Mouse (Mus musculus) left cerebral cortex, adult 11 months (tissue): ENCODE measurements around the gene Tmsb15b2.
"Not testable (repeated sequence)": the region's sequence is repeated elsewhere in the genome, so short reads cannot be mapped to it uniquely, and the experiment has no call there.

Source experiments
- DNase-seq: peaks from one replicate; pipeline ENCODE4 v3.0.0; 2022; ENCODE audit warnings: low spot score

Gene Tmsb15b2

DNA sequence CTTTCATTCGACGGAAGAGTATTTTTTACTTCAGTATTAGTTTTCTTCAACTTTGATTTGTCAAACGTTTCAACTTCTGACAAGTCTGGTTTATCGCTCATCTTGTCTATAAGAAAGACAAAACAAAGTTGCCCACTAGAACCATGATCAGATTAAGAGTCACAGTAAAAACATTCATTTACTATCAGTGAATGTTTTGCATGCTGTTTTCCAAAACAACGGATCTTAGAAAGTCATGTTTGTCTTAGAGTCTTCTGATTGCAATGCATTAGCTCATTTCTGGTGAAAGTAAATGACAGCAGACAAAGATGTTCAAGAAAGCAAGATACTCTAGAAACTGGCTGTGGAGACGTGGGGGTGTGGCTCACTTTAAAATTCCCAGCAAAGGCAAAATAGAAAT, at the start of gene Tmsb15b2:
Gene Tmsb15b2, minus strand, starts transcription at position 101 of the 400 bp plus-strand sequence.
- DNase-seq, result not testable (repeated sequence)

DNA sequence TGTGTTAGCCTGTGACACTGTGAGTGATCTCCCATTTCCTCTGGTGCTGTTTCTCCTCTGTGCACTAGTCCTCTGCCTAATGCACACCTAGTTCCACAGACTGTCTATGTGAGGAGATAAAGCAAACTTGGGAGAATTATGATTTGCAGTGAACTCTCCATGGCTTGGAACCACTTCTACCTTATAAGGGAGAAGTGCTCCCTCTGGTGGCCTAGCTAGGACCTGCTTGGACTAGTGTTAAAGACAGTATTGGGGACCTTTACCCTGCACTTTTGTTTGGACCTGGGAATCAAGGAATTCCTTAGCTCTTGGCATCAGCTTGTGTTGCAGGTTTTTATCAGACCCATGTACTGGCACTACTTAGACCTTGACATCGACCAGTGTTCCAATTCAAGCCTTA, 44.0 kb upstream of the Tmsb15b2 start:
- peak; percentile 32 for DNase-seq

DNA sequence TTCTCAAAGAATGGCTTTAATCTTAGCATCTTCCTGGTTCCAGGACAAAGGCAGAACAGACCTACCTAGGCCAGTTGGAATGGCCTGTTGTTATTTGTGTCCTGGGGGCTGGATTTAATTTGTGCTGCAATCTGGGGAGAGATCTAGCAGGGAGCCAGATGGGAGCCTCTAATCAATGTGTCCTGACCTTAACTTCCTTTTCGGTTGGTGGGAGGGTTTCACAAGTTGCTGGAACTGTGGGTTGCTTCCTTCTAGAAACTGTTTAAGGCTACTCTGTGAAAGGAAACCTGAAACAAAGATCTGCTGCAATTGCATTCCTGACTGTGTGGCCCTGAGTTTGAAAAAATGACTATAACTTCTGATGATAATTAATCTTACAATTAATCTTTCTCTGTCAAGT, 42.4 kb upstream of the Tmsb15b2 start:
- no peak for DNase-seq

DNA sequence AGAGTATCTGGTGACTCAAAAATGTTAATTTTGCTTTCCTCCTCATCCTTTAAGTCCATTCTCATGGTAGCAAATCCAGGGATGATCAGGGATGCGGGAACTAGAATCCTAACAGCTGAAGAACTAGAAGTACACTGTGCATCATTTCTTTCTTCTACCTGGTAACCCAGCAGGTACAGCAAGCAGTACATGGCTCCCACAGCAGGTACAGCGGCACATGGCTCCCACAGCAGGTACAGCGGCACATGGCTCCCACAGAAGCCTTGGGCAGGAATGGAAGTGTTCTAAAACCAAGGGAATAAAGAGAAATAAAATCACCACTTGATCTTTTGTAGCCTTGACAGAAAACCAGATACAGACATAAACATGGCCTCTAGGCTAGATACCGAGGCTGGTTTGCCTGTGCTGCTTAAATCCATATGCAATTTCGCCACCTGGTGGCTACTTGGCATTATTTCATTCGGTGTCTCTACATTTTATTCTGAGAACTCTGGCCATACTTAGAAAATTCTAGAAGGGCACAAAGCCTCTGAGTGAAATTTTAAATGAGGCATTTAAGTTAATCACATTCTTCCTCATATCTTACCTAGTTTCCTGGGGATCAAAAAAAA, 39.9 kb upstream of the Tmsb15b2 start:
- DNase-seq, result no peak

DNA sequence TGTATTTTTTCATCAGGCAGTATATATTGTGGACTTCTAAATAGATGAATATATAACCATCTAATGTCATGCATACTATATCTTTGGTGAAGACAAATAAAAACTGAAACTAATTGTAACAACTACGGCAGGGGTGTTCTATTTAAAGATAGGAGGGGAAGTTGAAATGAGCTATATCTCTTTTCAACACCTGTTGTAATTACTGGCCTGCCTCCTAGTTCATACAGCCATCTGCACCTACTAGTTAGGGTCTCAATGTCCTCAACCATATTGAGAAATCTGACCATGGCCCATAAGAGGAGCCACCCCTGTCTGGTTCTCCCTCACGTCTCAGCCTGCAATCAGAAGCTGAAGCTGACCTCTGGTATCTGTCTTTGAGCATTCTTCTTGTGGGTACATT, 21.0 kb upstream of the Tmsb15b2 start:
- DNase-seq, result no peak

DNA sequence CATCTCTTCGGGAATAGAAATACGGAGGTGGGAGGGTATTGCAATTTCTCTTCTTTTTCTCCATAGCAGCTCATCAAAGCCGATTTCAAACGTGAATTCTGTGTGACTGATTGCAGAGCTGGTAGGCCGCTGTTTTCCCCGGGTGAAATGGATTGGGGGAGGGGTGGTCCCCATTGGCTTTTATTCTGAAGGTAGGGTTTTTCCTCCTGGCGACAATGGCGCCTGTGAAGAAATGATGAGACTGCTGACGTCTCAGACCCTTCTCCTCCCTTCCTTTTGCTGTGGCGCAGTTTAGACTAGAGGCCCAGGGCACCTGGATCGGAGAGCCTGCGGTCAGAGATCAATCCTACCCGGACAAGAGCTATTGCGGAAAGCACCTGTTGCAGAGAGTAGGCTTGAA, 18.3 kb upstream of the Tmsb15b2 start:
- DNase-seq, result no peak

DNA sequence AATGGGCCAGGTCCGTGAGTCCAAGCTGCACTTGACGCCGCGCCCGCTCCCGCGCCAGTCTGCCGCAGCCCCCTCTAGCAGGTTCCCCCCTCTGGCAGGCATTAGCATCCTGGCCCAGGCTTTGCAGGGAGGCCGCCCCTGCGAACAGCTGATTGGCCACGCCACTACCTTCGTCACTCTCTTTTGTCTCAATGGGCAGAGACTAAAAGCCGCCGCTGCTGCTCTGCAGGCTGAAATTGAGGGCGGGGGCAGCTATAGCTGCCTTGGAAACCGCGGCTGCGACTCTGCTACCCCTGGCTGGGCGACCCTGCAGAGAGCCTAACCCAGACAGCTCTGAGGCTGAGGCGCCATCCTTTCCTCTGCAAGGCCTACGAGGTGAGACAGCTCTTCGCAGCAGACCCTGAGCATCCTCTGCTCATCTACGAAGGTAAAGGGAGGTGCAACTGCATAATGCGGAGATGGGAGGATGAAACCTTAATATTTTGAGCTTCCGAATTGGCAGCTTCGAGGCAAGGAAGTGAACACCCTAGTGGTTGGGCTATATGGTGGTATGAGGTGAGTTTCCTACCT, 17.8 kb upstream of the Tmsb15b2 start, which contains the start of gene Zcchc18:
Gene Zcchc18, plus strand, starts transcription at position 178 of the 570 bp plus-strand sequence.
- peak; percentile 73 for DNase-seq

DNA sequence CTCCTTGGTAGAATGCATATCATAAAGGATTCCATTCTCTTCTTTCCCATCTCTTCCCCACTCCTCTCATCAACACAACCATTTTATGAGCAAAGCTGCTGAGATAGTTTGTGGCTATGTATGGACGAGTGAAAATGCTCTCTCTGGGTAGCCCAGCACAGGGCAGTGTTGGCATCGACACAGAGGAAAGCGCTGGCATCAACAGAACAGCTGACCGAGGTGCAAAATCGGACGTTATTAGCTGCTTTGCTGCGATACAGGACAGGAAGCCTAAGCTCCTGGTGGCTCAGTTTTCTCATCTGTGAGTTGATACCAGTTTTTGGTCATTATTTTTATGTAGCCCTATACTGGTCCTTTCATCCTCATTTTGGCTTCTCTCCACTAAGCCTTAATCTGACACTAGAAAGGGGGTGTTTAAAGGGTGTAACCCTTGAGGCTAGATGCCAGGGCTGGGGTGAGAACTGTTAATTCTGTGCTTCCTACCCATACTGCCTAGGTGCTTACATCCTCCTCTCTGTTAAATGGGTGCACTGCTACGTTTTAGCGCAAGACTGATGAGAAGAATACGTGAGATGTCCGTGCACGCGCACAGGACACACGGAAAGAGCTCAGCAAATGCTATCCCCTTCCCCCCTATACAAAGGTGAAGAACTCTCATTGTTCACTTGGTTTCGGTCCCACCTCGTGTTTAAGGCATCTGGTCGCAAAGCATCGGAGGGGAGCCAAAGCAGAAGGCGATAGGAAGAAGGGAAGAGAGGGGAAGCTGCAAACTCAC, 17.1 kb upstream of the Tmsb15b2 start:
- DNase-seq, result no peak

DNA sequence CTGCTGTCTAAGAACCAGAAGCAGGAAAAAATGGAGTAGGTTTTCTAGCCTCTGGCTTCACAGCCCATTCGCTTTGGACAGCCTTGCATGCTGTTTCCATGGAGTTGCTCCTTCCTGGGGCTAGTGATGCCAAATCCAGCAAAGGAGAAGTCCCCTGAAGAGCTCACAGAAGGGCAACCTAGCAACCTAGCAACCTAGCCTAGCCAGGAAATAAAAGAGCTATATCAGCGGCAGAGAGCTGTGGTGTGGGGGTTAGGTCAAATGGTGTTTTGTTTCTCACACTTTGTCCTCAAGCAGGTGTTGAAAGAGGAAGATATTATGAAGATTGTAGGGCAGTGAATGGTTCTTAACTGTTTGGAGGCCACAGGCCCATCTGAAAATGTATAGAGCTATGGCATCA, 16.0 kb upstream of the Tmsb15b2 start:
- no peak for DNase-seq

DNA sequence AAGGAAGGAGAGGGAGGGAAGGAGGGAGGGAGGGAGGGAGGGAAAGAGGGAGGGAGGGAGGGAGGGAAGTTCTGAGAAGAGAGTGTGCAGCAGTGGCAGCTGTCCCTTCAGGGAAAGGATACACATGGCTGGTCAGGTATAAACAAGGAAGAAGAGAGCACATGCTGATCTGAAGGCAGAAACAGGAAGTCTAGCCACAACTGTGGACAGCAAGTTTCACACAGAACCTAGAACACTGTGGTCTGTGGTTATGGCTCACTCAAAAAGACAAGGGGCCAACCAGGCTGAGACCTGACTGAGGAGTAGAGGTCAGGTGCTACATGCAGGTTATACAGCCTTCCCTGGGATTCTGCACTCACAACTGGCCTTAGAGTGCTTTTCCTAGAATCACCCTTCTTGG, 10.7 kb upstream of the Tmsb15b2 start:
- DNase-seq, result no peak

DNA sequence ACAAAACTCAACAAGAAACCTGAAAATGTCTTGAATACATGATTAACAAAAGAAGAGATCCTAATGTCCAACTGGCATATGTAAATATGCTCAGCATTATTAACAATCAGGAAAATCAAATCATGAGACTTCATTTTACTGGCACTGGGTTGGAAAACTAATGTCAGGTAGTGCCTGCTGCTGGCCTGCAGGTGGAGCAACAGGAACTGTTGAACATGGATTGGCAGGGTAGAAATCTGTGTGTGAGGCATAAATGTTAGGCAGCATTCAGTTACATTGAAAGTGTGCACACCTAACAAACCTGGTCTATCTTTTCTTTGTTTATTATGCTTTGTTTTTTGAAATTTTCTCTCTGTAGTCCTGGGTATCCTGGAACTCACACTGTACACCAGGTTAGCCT, 3.3 kb upstream of the Tmsb15b2 start:
- no peak for DNase-seq

DNA sequence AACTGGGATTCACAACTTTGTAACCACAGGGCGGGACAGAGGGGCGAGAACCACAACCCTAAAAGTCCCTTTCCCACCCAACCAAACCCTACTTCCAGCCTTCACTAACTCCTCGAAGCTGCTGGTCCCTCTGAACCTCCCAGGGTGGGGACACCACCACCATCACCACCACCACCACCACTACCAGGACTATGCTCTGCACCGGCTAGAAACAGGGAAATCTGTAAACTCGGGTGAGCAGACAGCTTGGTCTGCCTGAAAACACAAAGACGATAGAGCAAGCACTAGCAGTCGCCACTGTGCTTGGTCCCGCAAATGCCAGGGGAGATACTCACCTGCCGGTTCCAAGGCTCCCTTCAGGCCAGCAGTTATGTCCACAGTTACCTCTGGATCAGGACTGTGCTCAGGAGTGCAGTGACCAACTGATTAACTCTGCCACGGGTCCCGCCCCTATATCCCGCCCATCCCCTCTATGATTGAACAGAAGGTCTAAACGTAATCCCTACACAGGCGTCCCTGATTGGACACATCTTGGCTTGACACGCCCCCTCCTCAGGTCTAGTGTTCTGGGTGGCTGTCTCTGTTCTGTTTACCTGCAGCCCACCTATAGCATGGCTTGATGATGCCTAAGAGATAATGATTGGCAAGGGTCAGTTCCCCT, 1.3 kb upstream of the Tmsb15b2 start, which contains the start of the genes Tmsb15l and Tmsb15b1:
Gene Tmsb15l, minus strand, starts transcription at position 446 of the 661 bp plus-strand sequence.
Gene Tmsb15b1, minus strand, starts transcription at position 451 of the 661 bp plus-strand sequence.
- DNase-seq, result peak; percentile 71

DNA sequence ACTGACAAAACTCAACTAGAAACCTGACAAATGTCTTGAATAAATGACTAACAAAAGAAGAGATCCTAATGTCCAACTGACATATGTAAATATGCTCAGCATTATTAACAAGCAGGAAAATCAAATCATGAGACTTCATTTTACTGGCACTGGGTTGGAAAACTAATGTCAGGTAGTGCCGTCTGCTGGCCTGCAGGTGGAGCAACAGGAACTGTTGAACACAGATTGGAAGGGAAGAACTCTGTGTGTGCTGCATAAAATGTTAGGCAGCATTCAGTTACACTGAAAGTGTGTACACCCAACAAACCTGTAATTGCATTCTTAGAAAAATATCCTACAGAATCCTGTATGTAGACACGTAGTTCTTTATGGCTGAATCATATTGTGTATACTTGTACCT, 15.6 kb downstream of the Tmsb15b2 start:
- no peak for DNase-seq

DNA sequence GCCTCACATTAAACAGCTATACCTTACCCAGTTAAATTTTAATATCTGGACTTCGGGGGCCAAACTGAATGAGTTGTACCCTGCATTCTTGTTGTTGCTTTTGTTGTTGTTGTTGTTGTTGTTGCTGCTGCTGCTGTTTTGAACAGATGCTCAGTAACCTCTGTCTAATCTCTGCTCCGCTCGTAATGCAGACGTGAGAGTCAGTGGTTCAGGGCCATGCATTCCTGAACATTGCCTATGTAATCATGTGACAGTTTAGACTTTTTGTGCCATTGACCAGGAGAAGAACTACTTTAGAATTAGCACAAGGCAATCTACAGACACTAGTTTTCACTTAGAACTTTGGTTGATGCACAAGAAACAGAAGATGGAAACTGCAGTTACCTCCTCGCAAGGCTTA, 17.0 kb downstream of the Tmsb15b2 start:
- DNase-seq, result not testable (repeated sequence)

DNA sequence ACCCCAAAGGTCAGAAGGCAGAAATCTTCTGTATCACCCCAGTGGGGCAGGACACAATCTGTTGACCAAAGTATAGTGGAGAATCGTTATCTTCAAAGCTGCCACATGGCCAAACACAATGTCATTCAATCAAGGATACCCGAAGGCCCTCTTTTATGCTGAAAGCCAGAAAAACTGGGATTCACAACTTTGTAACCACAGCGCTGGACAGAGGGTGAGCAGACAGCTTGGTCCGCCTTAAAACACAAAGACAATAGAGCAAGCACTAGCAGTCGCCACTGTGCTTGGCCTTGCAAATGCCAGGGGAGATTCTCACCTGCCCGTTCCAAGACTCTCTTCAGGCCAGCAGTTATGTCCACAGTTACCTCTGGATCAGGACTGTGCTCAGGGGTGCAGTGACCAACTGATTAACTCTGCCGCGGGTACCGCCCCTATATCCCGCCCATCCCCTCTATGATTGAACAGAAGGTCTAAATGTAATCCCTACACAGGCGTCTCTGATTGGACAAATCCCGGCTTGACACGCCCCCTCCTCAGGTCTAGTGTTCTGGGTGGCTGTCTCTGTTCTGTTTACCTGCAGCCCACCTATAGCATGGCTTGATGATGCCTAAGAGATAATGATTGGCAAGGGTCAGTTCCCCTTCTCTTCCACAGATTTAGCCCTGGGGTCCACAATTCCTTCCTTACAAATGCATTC, 17.6 kb downstream of the Tmsb15b2 start:
- peak; percentile 64 for DNase-seq

DNA sequence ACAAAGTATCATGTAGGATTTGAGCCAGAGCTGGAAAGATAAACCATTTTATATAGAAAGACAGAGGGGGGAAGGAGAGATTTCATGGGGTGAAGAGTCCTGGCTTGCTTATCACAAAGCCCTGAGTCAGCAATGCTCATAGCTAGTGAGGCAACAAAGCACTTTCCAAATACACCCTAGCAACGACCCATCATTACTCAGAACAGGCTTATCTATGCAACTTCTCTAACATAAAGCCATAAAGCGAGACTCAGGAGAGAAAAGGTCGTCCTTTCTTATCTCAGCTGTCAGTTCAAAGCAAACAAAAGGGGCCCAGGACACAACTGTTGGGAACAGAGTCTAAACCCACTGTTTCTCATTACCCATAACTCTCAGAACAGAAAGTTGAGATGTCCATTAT, 37.3 kb downstream of the Tmsb15b2 start:
- no peak for DNase-seq

DNA sequence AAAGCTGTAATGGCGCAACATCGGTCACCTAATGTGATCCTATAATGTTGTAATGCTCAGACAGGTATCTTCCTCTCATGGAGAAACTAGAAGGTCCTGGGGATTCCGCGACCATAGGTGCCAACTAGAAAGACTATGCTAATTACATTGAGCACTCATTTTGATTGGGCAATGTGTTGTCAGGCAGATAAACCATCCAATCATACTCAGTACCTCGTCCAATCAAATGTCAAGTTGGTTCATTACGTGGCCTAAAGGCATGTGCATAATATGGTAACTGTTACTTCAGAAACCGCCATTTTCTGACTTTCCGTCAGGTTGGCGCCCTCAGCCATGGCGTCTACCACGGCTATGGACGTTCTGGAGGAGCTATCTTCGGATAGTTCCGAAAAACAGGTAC, 48.3 kb downstream of the Tmsb15b2 start, which contains the start of gene H2bfm:
Gene H2bfm, plus strand, starts transcription at position 295 of the 400 bp plus-strand sequence.
- no peak for DNase-seq

DNA sequence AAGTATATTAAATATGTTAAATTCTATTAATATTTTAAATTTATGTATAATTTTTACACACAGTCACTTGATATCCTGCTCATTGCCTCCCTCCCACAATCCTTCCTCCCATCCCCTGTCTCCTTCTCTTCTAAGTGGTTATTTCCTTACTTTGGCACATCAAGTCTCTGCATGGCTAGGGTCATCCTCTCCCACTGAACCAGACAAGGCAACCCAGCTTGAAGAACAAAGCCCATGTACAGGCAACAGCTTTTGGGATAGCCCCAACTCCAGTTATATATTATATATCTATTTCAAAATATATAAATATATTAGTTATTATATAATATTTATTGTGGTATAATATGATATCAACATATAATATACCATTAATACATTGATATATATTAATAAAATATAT, 49.4 kb downstream of the Tmsb15b2 start:
- no peak for DNase-seq
